Mouse (Mus musculus) forebrain, embryonic 15.5 days (tissue): Measurements from ENCODE around the gene Gm5728. TPM values are rescaled to one million over a fixed set of nuclear protein-coding genes. Genes with fewer than 3 reads are reported as not detected.
"Not testable (repeated sequence)": the region's sequence is repeated elsewhere in the genome, so short reads cannot be mapped to it uniquely, and the experiment has no call there.

Experiments
- ATAC-seq: fragments of 200-750 bp; cut with Nextera tagmentation; replicated peaks from 2 replicates; pipeline ENCODE4 v1.8.0; 2017; ENCODE audit warnings: mild to moderate bottlenecking, moderate TSS enrichment, moderate library complexity
- H3K27ac ChIP-seq: fragments of 300-500 bp; sonication (generic); replicated peaks from 2 replicates; pipeline ENCODE4 v1.5.1; 2015; ENCODE audit warnings: mild to moderate bottlenecking, inconsistent platforms
- H3K27me3 ChIP-seq: fragments of 300-500 bp; sonication (generic); 2 replicates; pipeline ENCODE4 v1.6.1; 2015; ENCODE audit warnings: inconsistent platforms
- H3K36me3 ChIP-seq: fragments of 300-500 bp; sonication (generic); 2 replicates; pipeline ENCODE4 v1.6.1; 2015; ENCODE audit warnings: mild to moderate bottlenecking, inconsistent platforms
- H3K4me1 ChIP-seq: fragments of 300-500 bp; sonication (generic); 2 replicates; pipeline ENCODE4 v1.6.1; 2015; ENCODE audit warnings: inconsistent platforms
- H3K4me2 ChIP-seq: fragments of 300-500 bp; sonication (generic); replicated peaks from 2 replicates; pipeline ENCODE4 v1.6.1; 2015; ENCODE audit warnings: mild to moderate bottlenecking, inconsistent platforms
- H3K4me3 ChIP-seq: fragments of 300-500 bp; sonication (generic); 2 replicates; pipeline ENCODE4 v1.5.1; 2015; ENCODE audit warnings: mild to moderate bottlenecking, inconsistent platforms
- H3K9ac ChIP-seq: fragments of 300-500 bp; sonication (generic); replicated peaks from 2 replicates; pipeline ENCODE4 v1.6.1; 2015; ENCODE audit warnings: mild to moderate bottlenecking, inconsistent platforms
- H3K9me3 ChIP-seq: fragments of 300-500 bp; sonication (generic); 2 replicates; pipeline ENCODE4 v1.6.1; 2016; ENCODE audit warnings: inconsistent platforms
- WGBS: fragments of 180-500 bp; shearing (Covaris S2); methylation state at CpG from one replicate; pipeline ENCODE4 v1.1.7; 2015; ENCODE audit warnings: mixed read lengths; 5-methylcytosine and 5-hydroxymethylcytosine counted together
- polyA plus RNA-seq: library from polyadenylated mRNA; unstranded; fragments of >200 nt; fragmentation: Nextera tagmentation; extraction: Ambion mirVana; gene quantifications from 2 replicates; pipeline ENCODE4 v1.2.1, GENCODE M21; 2015

Gm5728 gene
- polyA plus RNA-seq, result not detected in 2 replicates

DNA sequence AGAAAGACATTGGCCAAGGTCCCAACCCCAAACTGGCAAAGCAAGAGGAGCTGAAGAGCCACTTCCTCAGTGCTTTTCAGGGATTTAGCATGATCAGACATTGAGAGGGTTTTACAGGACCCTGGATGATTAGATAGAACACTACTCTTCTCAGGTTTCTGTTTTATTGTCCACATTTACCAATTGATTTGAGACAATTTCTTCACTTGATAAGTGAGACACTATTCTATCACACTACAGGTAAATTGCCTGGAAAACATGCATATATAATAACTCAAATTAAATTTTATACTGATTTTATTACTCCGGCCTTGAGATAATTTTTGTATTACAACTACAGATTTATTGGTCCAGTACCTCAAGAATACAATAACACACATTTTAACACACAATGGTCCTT lies at the start of gene Gm5728:
Gene Gm5728 (minus strand): TSS at position 101 of the 400 bp plus-strand sequence.
- H3K9ac ChIP-seq, result not testable (repeated sequence)

GRCm38 (mm10) chr7:20417642-20418041 lies 42.4 kb upstream of the Gm5728 start, which contains the start of gene Vmn1r100:
Vmn1r100 (plus strand) TSS chr7:20417942.
- H3K27me3 ChIP-seq, H3K36me3 ChIP-seq, H3K9me3 ChIP-seq, H3K4me2 ChIP-seq, H3K4me1 ChIP-seq, ATAC-seq, H3K4me3 ChIP-seq, H3K9ac ChIP-seq, H3K27ac ChIP-seq: not testable (repeated sequence)
- WGBS, result no CpG with 5 or more reads among the region's 3 CpGs

More for the DNA sequence above, at the start of gene Gm5728:
- not testable (repeated sequence) for H3K27ac ChIP-seq, H3K4me1 ChIP-seq, H3K4me3 ChIP-seq, H3K27me3 ChIP-seq, H3K36me3 ChIP-seq, H3K4me2 ChIP-seq, H3K9me3 ChIP-seq, ATAC-seq
- WGBS, result no CpG with 5 or more reads among the region's 1 CpGs

DNA sequence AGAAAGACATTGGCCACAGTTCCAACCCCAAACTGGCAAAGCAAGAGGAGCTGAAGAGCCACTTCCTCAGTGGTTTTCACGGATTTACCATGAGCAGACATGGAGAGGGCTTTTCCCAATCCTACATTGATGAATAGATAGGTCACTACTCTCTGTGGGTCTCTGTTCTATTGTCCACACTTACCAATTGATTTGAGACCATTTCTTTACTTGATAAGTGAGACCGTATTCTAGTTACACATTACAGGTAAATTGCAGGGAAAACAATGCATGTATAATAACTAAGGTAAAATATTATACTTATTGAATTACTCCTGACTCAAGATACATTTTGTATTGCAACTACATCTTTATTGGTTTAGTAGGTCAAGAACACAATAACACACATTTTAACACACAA lies 41.2 kb downstream of the Gm5728 start, which contains the start of gene Gm4133:
Gene Gm4133 (minus strand): TSS at position 101 of the 400 bp plus-strand sequence.
- not testable (repeated sequence) for H3K9ac ChIP-seq, H3K4me1 ChIP-seq, H3K9me3 ChIP-seq, H3K4me3 ChIP-seq, H3K36me3 ChIP-seq, ATAC-seq, H3K27me3 ChIP-seq, H3K4me2 ChIP-seq, H3K27ac ChIP-seq
- WGBS, result no CpG with 5 or more reads among the region's 2 CpGs

Other genes starting within 250 kb of the Gm5728 start
- not detected in 2 replicates for gene Vmn1r93, start 236.3 kb downstream of the Gm5728 start, polyA plus RNA-seq
- not detected in 2 replicates for gene Vmn1r94, start 207.0 kb downstream of the Gm5728 start, polyA plus RNA-seq
- not detected in 2 replicates for gene Vmn1r95, start 181.7 kb downstream of the Gm5728 start, polyA plus RNA-seq
- not detected in 2 replicates for gene Gm6164, start 169.8 kb downstream of the Gm5728 start, polyA plus RNA-seq
- gene Gm4498, start 141.6 kb downstream of the Gm5728 start, polyA plus RNA-seq, result not detected in 2 replicates
- gene Gm5890, start 112.6 kb downstream of the Gm5728 start, polyA plus RNA-seq, result not detected in 2 replicates
- gene Gm4133, start 41.3 kb downstream of the Gm5728 start, polyA plus RNA-seq, result not detected in 2 replicates
- not detected in 2 replicates for gene Vmn1r100, start 42.5 kb upstream of the Gm5728 start, polyA plus RNA-seq
- gene Vmn1r101, start 67.2 kb upstream of the Gm5728 start, polyA plus RNA-seq, result not detected in 2 replicates
- not detected in 2 replicates for gene Gm10670, start 99.5 kb upstream of the Gm5728 start, polyA plus RNA-seq
- not detected in 2 replicates for gene Vmn1r103, start 135.1 kb upstream of the Gm5728 start, polyA plus RNA-seq
- not detected in 2 replicates for gene Vmn1r104, start 158.4 kb upstream of the Gm5728 start, polyA plus RNA-seq
- not detected in 2 replicates for gene Gm5726, start 170.3 kb upstream of the Gm5728 start, polyA plus RNA-seq
- gene Gm4141, start 200.8 kb upstream of the Gm5728 start, polyA plus RNA-seq, result not detected in 2 replicates
- not detected in 2 replicates for gene Gm4513, start 223.6 kb upstream of the Gm5728 start, polyA plus RNA-seq